7 mouse cellular contexts compared by ENCODE assay signal in genomic region chr8:55464855-55465169, GRCm38 (mm10).
"Had no signal": no experiment of that assay in that cellular context is flagged by ENCODE, and none has a peak within 500 bp of the region (broad histone marks: within the 10 kb centered on the region; RNA-seq: fewer than 3 reads in every experiment).

No protein-coding gene starts in this region.

- DNase-seq: gastrocnemius, adult 2 months; gastrocnemius, postnatal 25 days; heart, postnatal 14 days; heart, postnatal 4 days; kidney, postnatal 4 days; liver; liver, embryonic 13.5 days had no signal
